Mouse (Mus musculus) cerebellum, adult 11 months (tissue): ENCODE data around the gene Pi4kb.
A peak's percentile ranks its signal among the peaks of the same experiment; 100 is the strongest.

ENCODE experiments used
- DNase-seq: peaks from one replicate; pipeline ENCODE4 v3.0.0; 2022

Pi4kb gene

GRCm38 (mm10) chr3:94958295-94958694 lies 16.2 kb upstream of the Pi4kb start:
- no peak for DNase-seq

- DNase-seq: no peak
These were observed 14.7 kb upstream of the Pi4kb start for GRCm38 (mm10) chr3:94959871-94960270.

- no peak for DNase-seq
These were observed 14.2 kb upstream of the Pi4kb start for GRCm38 (mm10) chr3:94960322-94960721.

- no peak for DNase-seq
These were observed 9.5 kb upstream of the Pi4kb start for GRCm38 (mm10) chr3:94964989-94965388.

- no peak for DNase-seq
These were observed 8.7 kb upstream of the Pi4kb start for GRCm38 (mm10) chr3:94965878-94966277.

GRCm38 (mm10) chr3:94972552-94972951 lies 2.0 kb upstream of the Pi4kb start:
- DNase-seq: no peak

- no peak for DNase-seq
These were observed 911 bp upstream of the Pi4kb start for GRCm38 (mm10) chr3:94973620-94974019.

- no peak for DNase-seq
These were observed 454 bp upstream of the Pi4kb start for GRCm38 (mm10) chr3:94974026-94974527.

- DNase-seq: no peak
These were observed 9.8 kb downstream of the Pi4kb start for GRCm38 (mm10) chr3:94984312-94984711.

- DNase-seq: no peak
These were observed 11.0 kb downstream of the Pi4kb start for GRCm38 (mm10) chr3:94985513-94985912.

- no peak for DNase-seq
These were observed 13.0 kb downstream of the Pi4kb start for GRCm38 (mm10) chr3:94987578-94987977.

GRCm38 (mm10) chr3:94989159-94989761 lies 14.7 kb downstream of the Pi4kb start:
- DNase-seq: no peak

- DNase-seq: peak; percentile 71
These were observed 22.4 kb downstream of the Pi4kb start for GRCm38 (mm10) chr3:94996946-94997345.

- no peak for DNase-seq
These were observed 28.0 kb downstream of the Pi4kb start for GRCm38 (mm10) chr3:95002569-95002968.

- no peak for DNase-seq
These were observed 28.7 kb downstream of the Pi4kb start for GRCm38 (mm10) chr3:95003273-95003672.

GRCm38 (mm10) chr3:95005651-95006050 lies 31.1 kb downstream of the Pi4kb start:
- no peak for DNase-seq

GRCm38 (mm10) chr3:95007706-95008105 lies 33.2 kb downstream of the Pi4kb start:
- no peak for DNase-seq

GRCm38 (mm10) chr3:95010396-95010795 lies 35.9 kb downstream of the Pi4kb start:
- no peak for DNase-seq

- peak; percentile 35 for DNase-seq
These were observed 38.5 kb downstream of the Pi4kb start for GRCm38 (mm10) chr3:95012982-95013381.

GRCm38 (mm10) chr3:95013699-95014427 lies 39.3 kb downstream of the Pi4kb start:
- peak; percentile 69 for DNase-seq

- peak; percentile 71 for DNase-seq
These were observed 40.1 kb downstream of the Pi4kb start for GRCm38 (mm10) chr3:95014428-95015151.

- DNase-seq: peak; percentile 100
These were observed 40.9 kb downstream of the Pi4kb start, which contains the start of gene Zfp687 for GRCm38 (mm10) chr3:95015337-95015872. TSS of gene Zfp687 (minus strand) at chr3:95015448.

GRCm38 (mm10) chr3:95015891-95016531 lies 41.5 kb downstream of the Pi4kb start:
- peak; percentile 98 for DNase-seq
